Mouse (Mus musculus) limb, embryonic 14.5 days (tissue): ENCODE results near the gene Fam178b. TPM values are rescaled to one million over a fixed set of nuclear protein-coding genes. Genes with fewer than 3 reads are reported as not detected.

Experiments used
- ATAC-seq: fragments of 200-750 bp; cut with Nextera tagmentation; 2 replicates; pipeline ENCODE4 v1.8.0; 2017; ENCODE audit warnings: low read depth, moderate number of reproducible peaks, moderate TSS enrichment; ENCODE audit not compliant: low FRiP score
- DNase-seq: peaks from one replicate; pipeline ENCODE4 v3.0.0-alpha.2; 2015; ENCODE audit warnings: low spot score
- H3K27ac ChIP-seq: fragments of 300-500 bp; sonication (generic); replicated peaks from 2 replicates; pipeline ENCODE4 v1.5.1; 2014; ENCODE audit warnings: low read depth, mild to moderate bottlenecking, low read length, moderate library complexity, mixed read lengths
- H3K27me3 ChIP-seq: fragments of 300-500 bp; sonication (generic); 2 replicates; pipeline ENCODE4 v1.6.1; 2014; ENCODE audit warnings: low read length, mixed read lengths; ENCODE audit not compliant: control insufficient read depth, insufficient read depth
- H3K36me3 ChIP-seq: fragments of 300-500 bp; sonication (generic); 2 replicates; pipeline ENCODE4 v1.6.1; 2014; ENCODE audit warnings: mild to moderate bottlenecking, low read length, moderate library complexity, mixed read lengths; ENCODE audit not compliant: control insufficient read depth, insufficient read depth
- H3K4me1 ChIP-seq: fragments of 300-500 bp; sonication (generic); 2 replicates; pipeline ENCODE4 v1.6.1; 2014; ENCODE audit warnings: antibody characterized with exemption, low read length, mixed read lengths; ENCODE audit not compliant: control insufficient read depth, insufficient read depth
- H3K4me2 ChIP-seq: fragments of 300-500 bp; sonication (generic); replicated peaks from 2 replicates; pipeline ENCODE4 v1.6.1; 2014; ENCODE audit warnings: low read depth, mild to moderate bottlenecking, low read length, moderate library complexity; ENCODE audit not compliant: severe bottlenecking
- H3K4me3 ChIP-seq: fragments of 300-500 bp; sonication (generic); replicated peaks from 2 replicates; pipeline ENCODE4 v1.5.1; 2014; ENCODE audit warnings: low read length
- H3K9ac ChIP-seq: fragments of 300-500 bp; sonication (generic); 2 replicates; pipeline ENCODE4 v1.6.1; 2014; ENCODE audit warnings: mild to moderate bottlenecking, low read depth, low read length, moderate library complexity; ENCODE audit not compliant: severe bottlenecking
- H3K9me3 ChIP-seq: fragments of 300-500 bp; sonication (generic); 2 replicates; pipeline ENCODE4 v1.6.1; 2016; ENCODE audit warnings: low read length; ENCODE audit not compliant: control insufficient read depth
- POLR2A ChIP-seq: fragments of 200-500 bp; IDR thresholded peaks from 2 replicates; pipeline ENCODE4 v1.8.0; 2012; ENCODE audit warnings: inconsistent platforms, mild to moderate bottlenecking, moderate library complexity, borderline replicate concordance; ENCODE audit not compliant: insufficient read depth, insufficient read length; ENCODE audit errors: extremely low read depth
- WGBS: fragments of 180-500 bp; shearing (Covaris S2); extraction: QIAGEN DNeasy Blood & Tissue Kit; methylation state at CpG from one replicate; pipeline ENCODE4 v1.1.7; 2014; 5-methylcytosine and 5-hydroxymethylcytosine counted together
- polyA plus RNA-seq, 2 experiments: library from polyadenylated mRNA; depleted of rRNA in 1 of 2; stranded (reverse) in 1 of 2; unstranded in 1 of 2; fragments of >200 nt; fragmentation: Nextera tagmentation in 1 of 2; extraction: Ambion mirVana in 1 of 2; gene quantifications; 2 replicates each; pipeline versions ENCODE4 v1.2.1 to v1.2.3; 2012 to 2014

Fam178b gene
- polyA plus RNA-seq, 2 experiments: 0.67 to 1.5 TPM

GRCm38 (mm10) chr1:36603361-36603760, 79.6 kb downstream of the Fam178b start:
- H3K27ac ChIP-seq: peak overlapping the region; percentile 29; the same call in 1 of the 2 replicates
- no peaks in the 10 kb centered on the region for H3K36me3 ChIP-seq
- H3K9me3 ChIP-seq: no peaks in the 10 kb centered on the region
- H3K4me2 ChIP-seq: no peak overlapping the region
- 58% methylated on average over 9 of the region's 9 CpGs for WGBS
- no peak for ATAC-seq
- H3K4me1 ChIP-seq: peaks cover 4% of the 10 kb centered on the region
- no peaks in the 10 kb centered on the region for H3K27me3 ChIP-seq
- H3K4me3 ChIP-seq: no peak overlapping the region
- no peak overlapping the region for H3K9ac ChIP-seq
- DNase-seq: no peak
- no peak for TF ChIP-seq POLR2A

- Histone ChIP-seq H3K27ac (no peak overlapping the region), H3K4me3 (no peak overlapping the region), H3K4me2 (no peak overlapping the region), H3K9me3 (no peaks in the 10 kb centered on the region), H3K4me1 (peaks cover 4% of the 10 kb centered on the region), H3K27me3 (no peaks in the 10 kb centered on the region), H3K9ac (no peak overlapping the region), H3K36me3 (no peaks in the 10 kb centered on the region)
- ATAC-seq (no peak), DNase-seq (no peak)
- TF ChIP-seq POLR2A: no peak
- 54% methylated on average over 4 of the region's 4 CpGs for WGBS
These were observed 80.7 kb downstream of the Fam178b start for GRCm38 (mm10) chr1:36602271-36602670.

GRCm38 (mm10) chr1:36598411-36598810, 84.6 kb downstream of the Fam178b start:
- H3K9me3 ChIP-seq: no peaks in the 10 kb centered on the region
- ATAC-seq (no peak), DNase-seq (no peak)
- H3K4me1 ChIP-seq: peaks cover 8% of the 10 kb centered on the region; the same call in 1 of the 2 replicates
- no peak for TF ChIP-seq POLR2A
- H3K4me3 ChIP-seq: no peak overlapping the region
- no peak overlapping the region for H3K4me2 ChIP-seq
- WGBS: 80% methylated on average over 2 of the region's 2 CpGs
- H3K27ac ChIP-seq: no peak overlapping the region
- no peaks in the 10 kb centered on the region for H3K27me3 ChIP-seq
- H3K9ac ChIP-seq: no peak overlapping the region
- no peaks in the 10 kb centered on the region for H3K36me3 ChIP-seq

GRCm38 (mm10) chr1:36596114-36596513, 86.9 kb downstream of the Fam178b start:
- Histone ChIP-seq H3K36me3 (no peaks in the 10 kb centered on the region), H3K4me3 (no peak overlapping the region), H3K27ac (no peak overlapping the region), H3K27me3 (no peaks in the 10 kb centered on the region), H3K4me2 (no peak overlapping the region), H3K9me3 (no peaks in the 10 kb centered on the region), H3K4me1 (peaks cover 8% of the 10 kb centered on the region; the same call in 1 of the 2 replicates), H3K9ac (no peak overlapping the region)
- 46% methylated on average over 4 of the region's 4 CpGs for WGBS
- DNase-seq: no peak
- TF ChIP-seq POLR2A: no peak
- peak; percentile 57 for ATAC-seq

GRCm38 (mm10) chr1:36595167-36595931, 87.6 kb downstream of the Fam178b start:
- no peaks in the 10 kb centered on the region for H3K36me3 ChIP-seq
- no peaks in the 10 kb centered on the region for H3K27me3 ChIP-seq
- H3K9me3 ChIP-seq: no peaks in the 10 kb centered on the region
- TF ChIP-seq POLR2A: no peak
- no peak overlapping the region for H3K4me2 ChIP-seq
- H3K4me1 ChIP-seq: peaks cover 10% of the 10 kb centered on the region; the same call in 1 of the 2 replicates
- DNase-seq: no peak
- H3K4me3 ChIP-seq: no peak overlapping the region
- no peak for ATAC-seq
- H3K9ac ChIP-seq: no peak overlapping the region
- 48% methylated on average over 10 of the region's 10 CpGs for WGBS
- H3K27ac ChIP-seq: no peak overlapping the region

- Histone ChIP-seq H3K9me3 (no peaks in the 10 kb centered on the region), H3K36me3 (no peaks in the 10 kb centered on the region), H3K4me3 (no peak overlapping the region), H3K4me2 (no peak overlapping the region), H3K27ac (no peak overlapping the region), H3K4me1 (peaks cover 33% of the 10 kb centered on the region), H3K27me3 (no peaks in the 10 kb centered on the region), H3K9ac (no peak overlapping the region)
- WGBS: 15% methylated on average over 1 of the region's 1 CpGs
- no peak for TF ChIP-seq POLR2A
- ATAC-seq: no peak
- DNase-seq: no peak
These were observed 89.9 kb downstream of the Fam178b start for GRCm38 (mm10) chr1:36593099-36593498.
